Mouse (Mus musculus) lung, postnatal 36 days (tissue): Measurements from ENCODE around the gene Pou2f1.

Source experiments
- DNase-seq: peaks from one replicate; pipeline ENCODE4 v3.0.0; 2022; ENCODE audit warnings: mixed read lengths

The Pou2f1 gene

GRCm38 (mm10) chr1:165948214-165948813 is 54.2 kb downstream of the Pou2f1 start:
- no peak for DNase-seq

GRCm38 (mm10) chr1:165943270-165943669 is 59.2 kb downstream of the Pou2f1 start:
- DNase-seq = no peak

DNA sequence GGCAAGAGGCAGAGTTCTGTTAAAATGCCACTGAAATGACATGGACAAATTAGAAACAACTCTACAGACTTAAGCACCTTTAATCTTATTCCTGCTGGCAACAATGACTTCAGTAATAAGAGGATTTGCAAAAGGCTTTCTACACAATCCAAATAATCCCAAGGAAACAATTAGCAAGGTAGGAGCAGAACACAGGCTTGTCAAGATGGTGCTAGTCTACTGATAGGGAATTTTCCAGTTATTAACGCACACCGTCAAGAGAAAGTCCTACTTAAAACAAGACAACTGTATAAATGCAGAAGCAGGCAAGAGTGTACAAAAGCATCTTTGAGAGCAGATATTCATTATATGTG is 67.0 kb downstream of the Pou2f1 start:
- no peak for DNase-seq

DNA sequence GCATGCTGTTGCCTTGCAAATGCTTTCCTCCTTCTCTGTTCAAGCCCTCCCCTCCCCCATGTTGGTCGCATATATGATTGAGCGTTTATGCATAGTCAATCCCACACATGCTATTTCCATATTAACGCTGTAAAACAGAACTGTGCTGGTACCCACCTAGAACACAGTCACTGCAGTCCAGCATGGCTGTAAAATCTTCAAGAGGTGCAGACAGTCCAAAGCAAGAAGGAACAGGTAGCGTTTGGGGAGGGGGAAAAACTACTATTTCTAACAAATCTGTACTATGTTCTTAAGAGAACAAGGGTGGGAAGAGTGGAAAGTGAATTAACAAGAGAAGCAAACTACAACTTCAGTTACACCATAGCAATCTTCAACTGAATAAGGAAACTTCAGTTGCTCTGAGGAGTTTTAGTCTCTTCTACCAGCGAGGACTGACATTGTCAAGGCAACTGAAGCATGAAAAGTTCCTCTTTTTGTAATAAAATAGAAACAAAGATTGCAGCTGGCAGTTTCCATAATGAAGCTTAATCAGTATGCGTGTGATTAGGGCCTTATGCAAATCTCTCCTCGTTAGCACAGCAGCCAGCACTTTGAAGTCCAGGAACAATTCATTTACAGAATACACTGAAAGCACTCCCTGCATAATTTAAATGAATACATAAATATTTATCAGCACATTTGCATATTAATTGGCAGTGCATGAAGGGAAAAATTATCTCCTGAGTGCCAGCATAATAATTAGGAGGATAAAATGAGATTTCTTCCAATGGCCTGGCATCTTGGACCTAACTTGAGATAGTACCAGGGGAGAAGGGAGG is 67.6 kb downstream of the Pou2f1 start:
- peak; percentile 19 for DNase-seq

DNA sequence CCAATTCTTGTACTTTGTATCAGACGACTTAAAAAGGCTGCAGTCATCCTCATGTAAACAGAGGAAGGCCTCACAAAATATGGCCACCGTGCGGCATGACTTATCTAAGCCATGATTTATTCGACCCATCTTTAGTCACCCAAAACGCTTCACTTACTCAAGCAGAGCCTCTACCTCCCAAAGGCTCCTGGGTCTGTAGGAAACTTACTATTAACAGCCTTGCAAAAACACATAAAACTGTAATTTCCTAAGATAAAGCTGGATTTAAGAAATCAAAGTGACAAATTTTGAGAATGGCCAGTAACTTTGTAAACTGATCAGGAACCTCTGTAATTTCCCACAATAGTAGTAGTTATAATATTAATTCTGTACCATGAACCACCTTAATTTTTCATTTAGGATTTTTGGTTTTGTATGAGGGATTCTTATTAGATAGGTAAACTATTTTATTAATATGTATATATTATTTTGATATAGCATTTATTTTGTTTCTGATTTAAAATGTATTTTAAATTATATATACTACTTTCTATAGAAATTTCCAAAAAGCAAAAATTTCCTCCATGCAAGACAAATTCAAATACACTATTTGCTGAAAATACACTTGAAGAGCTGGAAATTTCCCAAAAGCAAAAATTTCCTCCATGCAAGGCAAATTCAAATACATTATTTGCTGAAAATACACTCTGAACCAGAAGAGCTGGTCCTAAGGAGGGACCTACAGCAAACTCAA is 68.4 kb downstream of the Pou2f1 start:
- DNase-seq = no peak

DNA sequence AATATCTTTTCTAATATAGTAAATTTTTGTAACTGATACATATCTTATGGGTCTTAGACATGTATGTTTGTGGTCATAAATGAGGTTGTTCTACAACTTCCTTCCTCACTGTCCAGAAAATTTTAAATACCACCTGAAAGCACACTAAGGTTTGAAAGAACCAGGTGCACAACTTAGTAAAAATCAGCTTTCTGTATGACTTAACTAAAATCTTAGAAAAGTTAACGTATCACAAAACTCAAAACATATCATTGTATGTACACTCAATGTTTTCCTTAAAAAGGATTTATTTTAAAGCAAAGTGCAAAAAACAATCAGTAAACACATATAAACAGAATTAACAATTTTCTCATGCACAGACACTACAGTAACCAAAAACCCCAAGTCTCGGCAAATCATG is 69.6 kb downstream of the Pou2f1 start:
- DNase-seq = no peak

DNA sequence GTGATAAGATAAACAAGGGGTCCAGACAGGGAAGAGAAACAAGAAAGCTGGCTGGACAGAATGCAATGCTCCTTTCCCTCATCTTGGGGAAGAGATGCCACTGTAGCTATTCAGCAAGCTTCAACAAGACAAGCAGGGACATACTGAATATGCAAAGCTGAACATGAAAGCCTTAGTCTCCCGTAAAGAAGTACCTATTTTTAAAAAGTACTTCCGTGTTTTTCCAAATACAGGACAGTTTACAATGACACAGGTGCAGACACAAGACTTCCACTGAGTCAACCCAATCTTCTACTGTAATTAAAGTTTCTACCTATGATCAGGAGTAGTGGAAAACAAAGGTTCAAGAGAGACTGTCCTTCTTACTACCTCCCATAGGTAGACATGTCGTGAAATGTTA is 72.0 kb downstream of the Pou2f1 start:
- no peak for DNase-seq

DNA sequence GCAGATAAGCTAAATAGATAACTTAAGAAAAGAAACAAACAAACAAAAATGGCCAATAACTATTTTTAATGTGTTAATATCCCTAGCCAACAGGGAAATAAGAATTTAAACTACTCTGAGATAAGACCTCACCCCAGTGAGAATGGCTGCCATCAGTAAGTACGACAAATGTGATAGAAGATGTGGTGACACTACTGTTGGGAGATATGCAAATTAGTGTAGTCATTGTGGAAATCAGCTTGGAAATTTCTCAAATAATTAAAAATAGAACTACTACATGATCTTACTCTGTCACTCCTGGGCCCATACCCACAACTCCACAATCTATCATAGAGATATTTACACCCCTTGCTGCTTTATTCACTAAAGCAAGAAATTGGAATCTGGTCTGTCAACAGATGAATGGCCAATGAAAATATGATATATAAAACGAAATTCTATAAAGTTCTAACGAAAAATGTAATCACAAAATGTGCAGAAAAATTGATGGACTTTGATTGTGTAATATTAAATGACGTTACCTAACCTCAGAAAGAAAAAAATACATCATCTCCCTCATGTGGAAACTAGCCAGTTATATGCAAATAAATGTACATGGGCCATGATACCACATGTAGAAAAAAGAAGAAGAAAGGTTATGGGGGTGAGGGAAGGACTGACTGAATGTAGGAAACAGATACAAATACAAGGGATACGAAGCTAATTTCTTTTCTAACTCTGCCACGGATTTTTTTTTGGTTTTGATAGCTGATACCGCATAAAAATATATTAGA is 74.8 kb downstream of the Pou2f1 start:
- DNase-seq = no peak

DNA sequence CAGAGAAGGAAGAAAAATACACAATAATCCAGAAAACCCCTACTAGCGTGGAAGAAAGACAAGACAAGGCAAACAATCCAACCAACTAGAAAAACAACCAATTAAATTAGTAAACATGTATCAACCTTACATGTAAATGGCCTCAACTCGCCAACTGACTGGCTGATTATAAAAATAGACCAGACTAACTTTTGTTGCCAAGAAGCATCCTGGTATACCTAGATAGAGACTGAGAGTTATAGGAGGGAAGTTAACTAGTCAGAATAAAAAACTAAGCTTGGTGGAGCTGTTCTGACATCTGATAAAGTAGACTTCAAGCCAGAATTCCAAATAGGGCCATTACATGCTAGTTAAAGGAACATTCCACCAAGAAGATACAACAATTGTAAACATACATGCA is 77.3 kb downstream of the Pou2f1 start:
- no peak for DNase-seq

- DNase-seq = no peak
These were observed 80.0 kb downstream of the Pou2f1 start for GRCm38 (mm10) chr1:165922488-165922887.

GRCm38 (mm10) chr1:165921026-165921425 is 81.5 kb downstream of the Pou2f1 start:
- DNase-seq = no peak

GRCm38 (mm10) chr1:165914416-165914801 is 88.1 kb downstream of the Pou2f1 start:
- no peak for DNase-seq

DNA sequence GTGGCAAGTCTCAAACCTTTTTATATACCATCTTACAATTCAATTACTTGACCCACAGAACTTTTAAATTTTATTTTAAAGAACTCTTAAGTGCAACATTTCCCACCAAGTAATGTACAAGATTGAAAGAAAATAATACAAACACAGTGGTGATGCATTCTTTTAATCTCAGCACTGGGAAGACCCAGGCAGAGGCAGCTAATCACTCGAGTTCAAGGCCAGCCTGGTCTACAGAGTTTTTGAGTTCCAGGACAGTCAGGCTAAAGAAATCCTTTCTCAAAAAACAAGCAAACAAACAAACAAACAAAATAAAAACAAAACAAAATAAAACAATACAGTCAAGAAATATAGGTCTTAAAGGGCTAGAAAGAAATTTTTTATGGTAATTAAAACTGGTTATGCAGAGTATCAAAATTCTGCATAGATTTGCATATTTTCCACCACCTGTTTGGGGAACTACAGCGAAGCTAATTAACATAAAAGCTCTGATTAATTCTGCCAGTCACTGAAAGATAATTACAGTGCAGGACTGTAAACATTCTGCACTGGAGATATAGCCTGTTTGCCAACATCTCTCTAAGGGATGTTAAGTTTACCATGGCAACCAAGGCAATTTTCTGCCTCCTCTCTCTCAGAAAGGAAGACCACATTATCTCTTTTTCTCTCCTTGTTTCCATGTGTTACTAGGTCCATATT is 88.6 kb downstream of the Pou2f1 start:
- no peak for DNase-seq

- DNase-seq = no peak
These were observed 93.0 kb downstream of the Pou2f1 start for GRCm38 (mm10) chr1:165909471-165909870.

- no peak for DNase-seq
These were observed 93.7 kb downstream of the Pou2f1 start for GRCm38 (mm10) chr1:165908806-165909205.

DNA sequence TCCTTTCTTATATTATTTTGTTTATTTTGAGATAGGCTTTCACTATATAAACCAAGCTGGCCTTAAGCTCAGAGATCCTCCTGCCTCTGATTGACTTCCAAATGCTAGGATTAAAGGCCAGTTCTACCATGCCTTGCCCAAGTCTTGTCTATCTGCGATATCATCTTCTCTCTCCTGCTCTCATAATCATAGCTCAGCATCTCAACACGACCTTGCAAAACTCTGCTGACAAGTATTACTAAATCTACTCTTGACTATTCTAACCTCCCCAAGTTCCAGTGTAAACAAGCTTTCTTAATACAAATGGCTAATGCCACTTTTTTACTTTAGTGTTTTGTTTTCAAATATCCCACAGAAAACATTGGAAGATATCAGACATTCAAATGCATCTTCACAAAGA is 94.3 kb downstream of the Pou2f1 start:
- DNase-seq = no peak

DNA sequence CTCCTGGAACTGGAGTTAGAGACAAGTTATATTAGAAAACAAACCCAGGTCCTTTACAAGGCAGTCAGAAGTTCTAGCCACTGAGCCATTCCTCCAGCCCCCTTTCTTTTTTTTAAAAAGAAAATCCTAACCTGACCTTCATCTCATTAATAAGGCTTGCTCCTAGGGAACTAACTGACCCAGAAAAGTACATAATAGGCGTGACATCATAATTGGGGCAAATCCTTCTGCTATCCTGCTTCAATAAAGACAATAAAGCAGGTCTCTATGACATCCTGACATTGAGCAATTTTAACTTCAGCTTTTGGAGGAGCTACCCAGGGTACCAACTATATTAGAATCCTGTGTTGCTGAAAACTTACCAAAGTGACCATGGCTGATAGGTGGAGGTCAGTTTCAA is 98.9 kb downstream of the Pou2f1 start:
- DNase-seq = no peak

- DNase-seq = peak; percentile 17
These were observed 110.8 kb downstream of the Pou2f1 start for GRCm38 (mm10) chr1:165891686-165892085.

DNA sequence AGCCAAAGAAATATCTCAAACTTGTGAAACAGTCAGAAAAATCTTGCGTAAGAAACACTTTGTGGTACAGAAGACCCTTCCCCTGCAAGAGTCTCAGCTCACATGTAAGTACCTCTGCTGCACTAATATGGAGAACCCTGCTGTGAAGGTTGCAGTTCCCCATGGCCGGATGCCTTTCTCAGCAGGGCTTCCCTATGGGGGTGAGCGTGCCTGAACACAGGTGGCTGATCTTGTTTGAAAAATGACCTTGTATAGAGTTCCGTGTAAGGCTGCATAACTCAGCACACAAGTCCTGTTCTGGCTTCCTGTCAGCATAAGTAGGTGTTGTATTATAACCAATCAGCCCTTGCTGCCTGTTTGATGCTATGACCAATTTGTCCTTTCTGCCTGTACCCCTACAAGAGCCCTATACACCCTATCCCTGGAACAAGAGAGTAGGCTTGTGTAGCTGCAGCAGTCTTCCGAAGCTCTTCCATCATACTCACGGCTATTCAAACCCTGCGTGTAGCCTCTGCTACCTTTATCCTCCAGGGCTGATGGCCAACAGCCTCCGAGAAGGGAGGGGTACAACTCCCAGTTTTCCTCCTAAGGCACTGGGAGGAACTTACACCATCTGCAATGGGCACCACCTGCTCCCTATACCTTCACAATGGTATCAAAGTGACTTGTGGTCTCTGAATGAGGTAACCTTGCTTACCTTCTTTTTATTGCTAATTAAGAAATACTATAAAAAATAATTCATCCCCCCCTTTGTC is 120.2 kb downstream of the Pou2f1 start:
- no peak for DNase-seq

- DNase-seq = no peak
These were observed 123.7 kb downstream of the Pou2f1 start for GRCm38 (mm10) chr1:165878751-165879150.

DNA sequence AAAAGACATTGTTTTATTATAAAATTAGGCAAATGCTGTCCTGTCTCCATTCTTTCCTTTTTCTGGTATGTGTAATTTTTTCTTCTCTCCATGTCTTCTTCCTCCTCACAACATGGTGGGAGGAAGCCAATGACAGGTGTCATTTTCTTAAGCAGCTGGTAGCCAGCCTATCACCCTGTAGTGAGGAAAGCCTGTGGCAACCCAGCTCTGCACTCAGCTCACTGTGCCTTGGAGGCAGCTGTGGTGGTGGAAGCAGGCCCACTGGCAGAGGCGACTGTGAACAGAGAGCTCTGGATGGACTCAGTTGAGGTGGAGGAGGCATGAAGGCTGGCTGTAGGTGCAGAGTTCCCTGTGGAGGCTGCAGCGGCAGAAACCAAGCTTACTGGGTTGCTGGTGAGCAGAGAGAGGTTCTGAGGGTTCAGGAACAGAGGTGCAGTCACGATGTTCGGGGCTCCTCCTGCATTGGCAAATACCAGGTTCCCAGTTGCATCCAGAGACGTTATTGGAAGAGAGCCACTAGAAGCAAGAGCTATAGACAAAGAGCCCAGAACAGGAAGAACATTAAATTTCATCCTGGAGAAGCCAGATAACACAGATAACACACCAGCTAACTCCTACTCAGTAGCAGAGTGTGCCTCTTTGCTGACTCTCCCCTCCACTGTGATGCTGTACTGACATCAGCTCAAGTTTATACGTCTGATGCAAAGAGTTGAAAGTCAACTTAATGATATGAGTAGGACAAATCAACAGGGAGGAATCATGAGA is 126.8 kb downstream of the Pou2f1 start:
- no peak for DNase-seq
